Mouse (Mus musculus): ENCODE data around the gene Uqcc2. TPM values are rescaled to one million over a fixed set of nuclear protein-coding genes. Genes with fewer than 3 reads are reported as not detected.
A peak's percentile ranks its signal among the peaks of the same experiment; 100 is the strongest.

The Uqcc2 gene
- polyA plus RNA-seq, 1 experiment = 148 TPM

DNA sequence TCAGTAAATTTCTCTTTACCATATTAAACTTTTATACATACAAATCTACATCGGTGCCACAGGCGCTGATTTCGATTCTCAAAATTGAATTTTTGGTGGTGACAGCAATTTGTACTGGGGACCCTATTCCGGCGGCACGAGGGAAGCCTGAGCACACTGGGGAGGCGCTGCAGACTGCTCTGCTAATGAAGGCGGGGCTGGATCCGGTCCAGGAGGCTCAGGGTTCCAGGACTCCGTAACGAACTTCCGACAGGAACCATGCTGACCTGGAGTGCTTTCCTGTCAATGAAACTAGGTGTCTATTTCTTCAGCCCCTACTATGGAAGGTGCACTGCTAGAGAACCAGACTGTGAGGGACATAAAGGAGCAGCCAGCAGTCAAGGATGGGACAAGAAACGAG is 4.4 kb downstream of the Uqcc2 start:
- TF ChIP-seq CTCF (IDR thresholded peaks at IDR 0.05; ENCODE audit: borderline replicate concordance, insufficient read depth, low read length) (no peak), POLR2A (IDR thresholded peaks at IDR 0.05; ENCODE audit: low read depth, low read length) (no peak)
- no peak overlapping the region for H3K27ac ChIP-seq (ENCODE audit: insufficient read depth, low read length)
- H3K4me1 ChIP-seq (ENCODE audit: control insufficient read depth, insufficient read depth, low read length) = peaks cover 7% of the 10 kb centered on the region
- no peak overlapping the region for H3K4me3 ChIP-seq (ENCODE audit: insufficient read depth, low read length)

DNA sequence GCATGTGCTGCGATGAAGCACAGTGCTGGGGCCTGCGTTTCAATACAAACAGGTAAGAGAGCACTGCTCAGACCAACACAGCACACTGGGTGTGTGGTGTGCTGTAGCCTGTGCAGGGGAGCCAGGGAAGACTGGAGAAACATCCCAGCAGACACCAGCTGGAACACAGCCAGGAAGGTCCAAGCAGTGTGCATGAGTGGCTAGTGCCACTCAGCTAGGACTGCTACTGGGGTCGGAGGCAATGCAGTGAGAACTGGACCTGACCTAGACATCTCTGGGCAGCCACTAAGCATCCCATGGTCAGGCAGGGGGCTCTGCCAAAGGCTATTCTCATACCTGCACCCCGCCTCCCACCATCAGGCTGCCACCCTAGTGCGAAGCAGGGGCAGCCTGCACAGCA is 5.5 kb downstream of the Uqcc2 start:
- H3K27ac ChIP-seq (ENCODE audit: insufficient read depth, low read length) = no peak overlapping the region
- TF ChIP-seq CTCF (IDR thresholded peaks at IDR 0.05; ENCODE audit: borderline replicate concordance, insufficient read depth, low read length) = no peak
- TF ChIP-seq POLR2A (IDR thresholded peaks at IDR 0.05; ENCODE audit: low read depth, low read length) = no peak
- peaks cover 7% of the 10 kb centered on the region for H3K4me1 ChIP-seq (ENCODE audit: control insufficient read depth, insufficient read depth, low read length)
- H3K4me3 ChIP-seq (ENCODE audit: insufficient read depth, low read length) = no peak overlapping the region

DNA sequence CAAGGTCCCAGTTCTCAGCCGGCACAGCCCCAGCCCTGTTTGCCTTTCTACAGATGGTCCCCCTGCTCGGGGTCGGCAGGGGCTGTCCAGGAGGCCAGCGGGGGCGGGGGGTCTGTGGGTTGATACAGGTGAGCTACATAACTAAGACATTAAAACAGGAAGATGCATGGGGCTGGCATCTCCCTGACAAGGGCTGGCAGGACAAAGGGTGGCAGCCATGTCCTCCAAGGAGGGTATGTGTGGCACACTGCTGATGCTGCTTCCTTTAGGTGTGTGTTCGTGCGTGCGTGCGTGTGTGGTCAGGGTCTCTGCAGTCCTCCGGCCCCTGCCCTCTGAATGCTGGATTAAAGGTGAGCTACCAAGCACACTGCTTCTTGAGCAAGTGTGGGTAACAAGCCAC is 6.7 kb downstream of the Uqcc2 start:
- TF ChIP-seq CTCF (IDR thresholded peaks at IDR 0.05; ENCODE audit: borderline replicate concordance, insufficient read depth, low read length) = no peak
- no peak for TF ChIP-seq POLR2A (IDR thresholded peaks at IDR 0.05; ENCODE audit: low read depth, low read length)
- Histone ChIP-seq H3K4me3 (ENCODE audit: insufficient read depth, low read length) (no peak overlapping the region), H3K27ac (ENCODE audit: insufficient read depth, low read length) (no peak overlapping the region), H3K4me1 (ENCODE audit: control insufficient read depth, insufficient read depth, low read length) (peaks cover 7% of the 10 kb centered on the region)

DNA sequence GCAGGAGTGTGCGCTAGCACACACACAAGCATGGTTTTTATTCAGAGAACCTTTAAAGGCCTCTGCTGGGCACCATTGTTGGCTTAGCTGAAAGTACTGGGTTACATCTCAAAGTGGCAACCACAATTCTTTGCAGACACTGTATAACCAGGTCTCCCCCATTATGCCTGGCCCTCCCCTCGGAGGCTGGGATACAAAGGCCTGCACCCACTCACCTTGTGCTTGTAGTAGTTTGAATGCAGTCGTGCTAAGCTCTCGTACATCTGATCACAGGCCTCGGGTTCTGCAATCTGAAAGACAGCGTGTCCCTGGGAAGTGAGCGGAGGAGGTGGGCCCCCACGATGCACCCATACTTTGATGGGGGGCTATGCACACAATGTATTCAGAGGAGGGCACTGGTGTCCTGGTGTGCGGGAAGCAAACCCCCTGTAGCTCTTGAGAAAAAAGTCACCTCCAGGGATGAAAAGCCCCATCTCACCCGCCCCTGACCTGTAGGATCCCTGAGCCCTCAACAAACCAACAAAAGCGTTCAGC is 8.0 kb downstream of the Uqcc2 start:
- TF ChIP-seq POLR2A (IDR thresholded peaks at IDR 0.05; ENCODE audit: low read depth, low read length) = no peak
- no peak for TF ChIP-seq CTCF (IDR thresholded peaks at IDR 0.05; ENCODE audit: borderline replicate concordance, insufficient read depth, low read length)
- Histone ChIP-seq H3K4me3 (ENCODE audit: insufficient read depth, low read length) (no peak overlapping the region), H3K4me1 (ENCODE audit: control insufficient read depth, insufficient read depth, low read length) (no peaks in the 10 kb centered on the region; the same call in 1 of the 2 replicates), H3K27ac (ENCODE audit: insufficient read depth, low read length) (no peak overlapping the region)

DNA sequence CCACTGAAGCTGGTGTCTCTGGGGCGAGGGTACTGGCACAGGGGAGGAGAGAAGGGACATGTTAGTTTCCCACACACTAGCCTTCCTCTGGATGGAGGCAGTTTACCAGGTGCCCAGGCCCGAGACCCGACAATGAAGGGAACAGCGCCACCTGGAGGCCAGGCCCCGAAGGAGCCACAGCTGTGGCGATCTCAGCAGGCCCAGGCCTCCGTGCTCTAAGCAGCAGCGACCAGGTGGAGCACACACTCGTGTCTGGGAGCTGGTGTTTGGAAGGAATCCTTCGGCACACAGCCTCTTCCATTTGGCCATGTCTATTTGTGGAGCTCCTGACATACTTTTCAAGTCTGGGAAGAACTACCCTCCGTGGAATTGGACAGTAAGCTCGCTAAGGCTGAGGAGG is 8.5 kb downstream of the Uqcc2 start:
- Histone ChIP-seq H3K27ac (ENCODE audit: insufficient read depth, low read length) (no peak overlapping the region), H3K4me3 (ENCODE audit: insufficient read depth, low read length) (no peak overlapping the region), H3K4me1 (ENCODE audit: control insufficient read depth, insufficient read depth, low read length) (no peaks in the 10 kb centered on the region; the same call in 1 of the 2 replicates)
- TF ChIP-seq CTCF (IDR thresholded peaks at IDR 0.05; ENCODE audit: borderline replicate concordance, insufficient read depth, low read length) = peak; percentile 84
- TF ChIP-seq POLR2A (IDR thresholded peaks at IDR 0.05; ENCODE audit: low read depth, low read length) = no peak

DNA sequence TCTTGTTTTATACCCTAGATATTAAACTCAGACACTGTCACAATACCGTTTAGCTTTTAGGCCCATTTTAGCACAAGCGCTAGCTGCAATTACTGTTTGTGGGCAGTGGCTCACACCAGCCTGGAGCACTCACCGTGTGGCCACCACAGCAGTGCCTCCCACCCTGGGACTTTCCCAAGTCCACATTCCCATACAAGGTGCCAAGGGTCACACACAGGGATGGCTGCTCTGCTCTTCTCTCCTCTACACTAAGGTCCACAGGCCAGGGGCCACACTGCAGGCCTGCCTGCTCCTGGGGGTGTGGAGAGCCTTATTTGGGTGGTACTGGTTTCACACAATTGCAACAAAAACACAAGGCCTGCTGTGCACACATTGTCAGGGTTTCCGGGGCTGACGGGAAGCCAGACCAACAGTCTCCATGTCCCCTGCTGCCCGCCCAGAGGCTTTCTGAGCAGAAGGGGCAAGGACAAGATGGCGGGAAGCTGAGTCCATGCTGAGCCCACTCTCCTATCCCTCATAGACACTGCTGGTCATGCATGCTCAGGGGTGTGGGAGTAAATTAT is 9.8 kb downstream of the Uqcc2 start:
- H3K27ac ChIP-seq (ENCODE audit: insufficient read depth, low read length) = no peak overlapping the region

DNA sequence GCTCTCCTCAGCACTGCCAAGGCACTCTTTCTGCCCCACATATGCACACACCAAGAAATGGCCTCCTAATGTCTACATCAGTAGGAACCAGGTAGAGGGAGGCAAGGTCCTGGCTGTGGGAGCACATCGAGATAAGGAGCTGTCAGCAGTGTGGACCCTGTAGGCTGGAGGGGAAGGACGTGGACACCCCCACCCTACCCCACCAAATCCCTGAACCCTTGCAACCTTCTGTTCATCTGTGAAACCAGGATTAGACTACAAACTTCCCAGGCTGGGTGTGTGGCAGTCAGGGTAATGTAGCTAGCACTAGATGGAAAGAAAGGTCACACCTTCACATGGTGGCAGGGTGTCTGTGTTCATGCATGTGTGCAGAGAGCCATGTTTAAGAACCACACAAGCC is 10.6 kb downstream of the Uqcc2 start:
- H3K4me1 ChIP-seq (ENCODE audit: control insufficient read depth, insufficient read depth, low read length) = no peaks in the 10 kb centered on the region; the same call in 1 of the 2 replicates
- TF ChIP-seq CTCF (IDR thresholded peaks at IDR 0.05; ENCODE audit: borderline replicate concordance, insufficient read depth, low read length) (no peak), POLR2A (IDR thresholded peaks at IDR 0.05; ENCODE audit: low read depth, low read length) (no peak)

More for the DNA sequence above, 9.8 kb downstream of the Uqcc2 start:
- TF ChIP-seq CTCF (IDR thresholded peaks at IDR 0.05; ENCODE audit: borderline replicate concordance, insufficient read depth, low read length) = no peak
- TF ChIP-seq POLR2A (IDR thresholded peaks at IDR 0.05; ENCODE audit: low read depth, low read length) = no peak
- H3K4me3 ChIP-seq (ENCODE audit: insufficient read depth, low read length) = no peak overlapping the region
- H3K4me1 ChIP-seq (ENCODE audit: control insufficient read depth, insufficient read depth, low read length) = no peaks in the 10 kb centered on the region; the same call in 1 of the 2 replicates

DNA sequence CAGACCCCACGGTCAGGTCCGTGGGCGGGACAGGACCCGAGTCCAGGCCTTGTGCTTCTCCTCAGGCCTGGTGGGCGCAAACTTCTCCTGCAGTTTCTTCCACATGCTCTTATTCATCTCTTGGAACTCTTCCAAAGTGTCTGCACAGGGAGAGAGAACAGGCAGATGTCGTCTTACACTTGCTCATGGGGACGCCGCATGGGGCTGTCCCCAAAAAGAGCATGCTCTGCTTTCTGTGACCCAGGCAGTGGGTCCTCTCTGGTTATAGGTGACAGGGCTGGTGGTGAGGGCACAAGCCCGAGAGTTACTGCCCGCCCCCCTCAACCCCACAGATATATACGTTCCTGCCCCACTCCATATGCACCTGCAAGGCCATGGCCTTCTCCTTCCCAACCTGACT is 11.0 kb downstream of the Uqcc2 start:
- no peak overlapping the region for H3K27ac ChIP-seq (ENCODE audit: insufficient read depth, low read length)

More for the DNA sequence above, 10.6 kb downstream of the Uqcc2 start:
- Histone ChIP-seq H3K27ac (ENCODE audit: insufficient read depth, low read length) (no peak overlapping the region), H3K4me3 (ENCODE audit: insufficient read depth, low read length) (no peak overlapping the region)

DNA sequence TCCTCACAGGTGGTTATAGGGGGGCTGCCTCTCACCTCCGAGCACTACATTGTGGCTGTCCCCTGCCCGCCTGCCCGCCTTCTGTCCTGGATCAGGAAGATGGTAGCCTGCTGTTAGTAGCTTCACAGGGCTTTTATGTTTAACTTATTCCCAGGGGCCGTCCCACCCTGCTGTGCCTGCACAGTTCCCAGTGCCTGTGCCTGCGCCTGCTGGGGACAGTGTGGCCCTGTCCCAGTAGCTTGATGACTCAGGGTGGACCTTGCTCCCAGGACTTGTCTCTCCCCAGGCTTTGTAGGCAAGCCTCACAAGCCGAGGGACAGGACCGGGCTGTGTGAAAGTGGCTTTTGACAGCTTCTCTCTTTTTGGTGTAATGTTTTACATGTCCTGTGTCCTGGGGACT is 11.9 kb downstream of the Uqcc2 start:
- H3K4me3 ChIP-seq (ENCODE audit: insufficient read depth, low read length) = no peak overlapping the region
- no peak for TF ChIP-seq CTCF (IDR thresholded peaks at IDR 0.05; ENCODE audit: borderline replicate concordance, insufficient read depth, low read length)
- TF ChIP-seq POLR2A (IDR thresholded peaks at IDR 0.05; ENCODE audit: low read depth, low read length) = no peak
- no peak overlapping the region for H3K27ac ChIP-seq (ENCODE audit: insufficient read depth, low read length)
- H3K4me1 ChIP-seq (ENCODE audit: control insufficient read depth, insufficient read depth, low read length) = no peaks in the 10 kb centered on the region; the same call in 1 of the 2 replicates

More for the DNA sequence above, 11.0 kb downstream of the Uqcc2 start:
- Histone ChIP-seq H3K4me3 (ENCODE audit: insufficient read depth, low read length) (no peak overlapping the region), H3K4me1 (ENCODE audit: control insufficient read depth, insufficient read depth, low read length) (no peaks in the 10 kb centered on the region; the same call in 1 of the 2 replicates)
- TF ChIP-seq POLR2A (IDR thresholded peaks at IDR 0.05; ENCODE audit: low read depth, low read length) (no peak), CTCF (IDR thresholded peaks at IDR 0.05; ENCODE audit: borderline replicate concordance, insufficient read depth, low read length) (no peak)

DNA sequence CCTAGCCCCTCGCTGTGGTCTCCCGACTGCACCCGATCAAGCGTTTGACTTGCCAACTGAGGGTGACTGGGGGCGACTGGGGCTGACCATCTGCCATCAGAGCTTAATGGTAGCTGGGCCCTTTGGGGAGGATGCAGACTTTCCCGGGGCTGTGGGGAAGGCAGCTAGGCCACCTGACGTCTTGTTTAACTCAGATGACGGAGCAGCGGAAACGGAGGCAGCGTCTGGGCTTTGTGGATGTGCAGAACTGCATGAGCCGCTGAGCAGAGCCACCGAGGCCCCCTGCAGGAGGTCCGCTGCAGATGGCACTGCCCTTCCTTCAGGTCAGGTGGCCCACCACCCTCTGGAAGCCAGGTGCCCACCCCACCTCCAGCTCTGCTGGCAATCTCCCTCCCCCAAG is 12.4 kb downstream of the Uqcc2 start:
- Histone ChIP-seq H3K27ac (ENCODE audit: insufficient read depth, low read length) (no peak overlapping the region), H3K4me1 (ENCODE audit: control insufficient read depth, insufficient read depth, low read length) (no peaks in the 10 kb centered on the region; the same call in 1 of the 2 replicates), H3K4me3 (ENCODE audit: insufficient read depth, low read length) (no peak overlapping the region)
- no peak for TF ChIP-seq POLR2A (IDR thresholded peaks at IDR 0.05; ENCODE audit: low read depth, low read length)
- TF ChIP-seq CTCF (IDR thresholded peaks at IDR 0.05; ENCODE audit: borderline replicate concordance, insufficient read depth, low read length) = no peak
